Mouse (Mus musculus) mesoderm, embryonic 11.5 days (tissue): Measurements from ENCODE around the gene Camta1.
A peak's percentile ranks its signal among the peaks of the same experiment; 100 is the strongest.

Source experiments
- DNase-seq: peaks from one replicate; pipeline ENCODE4 v3.0.0-alpha.2; 2012; ENCODE audit warnings: low read depth, low spot score

Gene Camta1

DNA sequence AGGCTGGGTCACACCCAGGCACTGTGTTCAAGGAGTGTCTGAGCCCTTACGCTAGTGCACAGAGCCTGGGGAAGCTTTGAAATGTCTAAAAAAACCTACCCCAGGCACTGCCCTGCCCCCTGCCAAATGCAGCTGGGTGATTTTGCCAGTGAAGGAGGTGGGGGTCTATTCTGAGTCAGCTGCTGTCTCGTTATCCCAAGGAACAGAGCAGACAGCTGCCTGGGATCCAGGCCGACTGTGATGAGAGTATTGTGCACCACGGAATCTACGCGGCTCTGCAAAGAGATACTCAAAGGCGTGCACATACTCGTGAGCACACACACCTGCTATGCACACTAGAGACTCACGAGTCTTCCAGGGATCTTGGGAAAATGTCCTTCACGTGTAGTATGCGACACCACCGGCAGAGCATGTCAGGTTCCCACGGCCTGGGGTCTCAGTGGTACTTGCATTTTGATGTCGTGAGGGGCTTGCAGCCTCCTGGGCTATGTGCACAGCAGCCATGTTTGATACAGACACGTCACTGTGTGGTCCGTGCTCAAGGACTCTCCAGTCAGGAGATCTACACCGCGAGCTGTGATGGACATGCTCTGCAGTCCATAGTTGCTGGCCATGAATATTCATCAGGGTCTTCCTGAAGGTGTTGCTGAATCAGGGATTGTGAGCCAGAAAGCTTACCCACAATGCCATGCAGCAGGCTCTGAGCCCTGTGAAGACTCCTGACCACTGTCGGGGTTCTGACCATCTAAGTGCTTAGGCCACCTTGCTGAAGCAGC, 529.4 kb downstream of the Camta1 start:
- no peak for DNase-seq

DNA sequence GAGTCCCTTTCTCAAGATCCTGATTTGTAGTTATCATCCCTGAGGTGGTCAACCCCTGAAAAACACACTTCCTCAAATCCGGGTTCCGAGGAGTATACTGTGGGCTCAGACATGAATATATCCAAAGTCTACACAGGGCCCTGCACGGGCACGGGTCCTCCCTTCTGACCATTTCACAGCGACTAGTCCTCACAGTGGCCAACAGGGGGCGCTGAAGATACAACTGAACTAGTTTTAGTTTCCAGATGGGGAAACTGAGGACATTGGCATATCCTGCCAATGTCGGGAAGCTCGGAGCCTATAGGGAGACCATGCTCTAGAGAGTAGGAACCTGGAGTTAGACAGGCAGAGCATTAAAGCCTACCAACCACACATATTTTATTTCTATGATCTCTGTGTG, 530.7 kb downstream of the Camta1 start:
- DNase-seq: no peak

DNA sequence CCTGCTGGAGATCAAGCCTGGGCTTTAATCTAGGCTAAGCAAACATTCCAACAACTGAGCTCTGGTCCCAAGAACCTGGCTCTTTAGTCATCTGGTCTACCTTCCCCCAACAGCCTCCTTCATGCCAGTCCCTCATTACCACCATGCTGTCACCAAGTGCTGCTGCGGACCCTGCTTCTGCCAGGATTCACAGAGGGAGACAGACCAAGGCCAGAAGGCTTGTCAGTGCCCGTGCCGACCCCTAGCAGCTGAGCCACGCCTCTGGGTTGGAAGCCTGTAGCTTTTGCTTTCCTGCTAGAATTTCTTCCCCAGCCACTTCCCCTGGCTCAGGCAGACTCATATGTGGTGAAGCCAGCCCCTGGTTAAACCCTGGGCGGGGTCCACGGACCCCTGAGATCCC, 533.6 kb downstream of the Camta1 start:
- DNase-seq: no peak

DNA sequence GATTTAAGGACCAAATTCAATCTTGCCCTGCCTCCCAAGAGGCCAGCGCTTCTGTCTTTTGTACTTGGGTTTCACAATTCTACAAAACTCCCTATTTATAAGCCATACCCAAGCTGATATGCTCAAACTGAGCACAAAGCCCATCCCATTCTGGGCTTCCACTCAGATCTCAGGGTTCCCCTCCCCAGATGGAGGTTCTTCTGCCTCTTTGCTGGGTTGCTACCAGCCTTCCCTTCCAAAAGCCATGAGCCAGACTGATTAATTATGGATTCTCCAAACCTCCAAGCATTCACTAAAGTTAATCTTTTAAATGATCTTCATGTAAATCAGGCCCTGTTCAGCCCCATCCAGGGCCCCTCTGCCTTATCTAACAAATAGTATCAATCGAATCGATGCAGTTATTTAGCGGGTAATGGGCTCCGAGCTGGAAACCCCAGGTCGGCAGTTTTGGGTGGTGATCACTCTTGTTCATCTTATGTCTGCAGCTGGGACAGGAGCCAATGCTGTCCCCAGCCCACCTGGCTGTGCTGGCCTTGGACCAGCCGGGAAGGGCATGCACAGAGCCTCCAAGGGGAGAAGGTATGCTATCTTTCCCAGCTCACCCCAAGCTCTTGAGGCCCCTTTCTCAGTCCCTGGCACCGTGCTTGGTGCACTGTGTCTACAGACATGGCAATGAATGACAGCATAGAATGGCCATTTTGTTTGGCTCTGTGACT, 534.5 kb downstream of the Camta1 start:
- no peak for DNase-seq

DNA sequence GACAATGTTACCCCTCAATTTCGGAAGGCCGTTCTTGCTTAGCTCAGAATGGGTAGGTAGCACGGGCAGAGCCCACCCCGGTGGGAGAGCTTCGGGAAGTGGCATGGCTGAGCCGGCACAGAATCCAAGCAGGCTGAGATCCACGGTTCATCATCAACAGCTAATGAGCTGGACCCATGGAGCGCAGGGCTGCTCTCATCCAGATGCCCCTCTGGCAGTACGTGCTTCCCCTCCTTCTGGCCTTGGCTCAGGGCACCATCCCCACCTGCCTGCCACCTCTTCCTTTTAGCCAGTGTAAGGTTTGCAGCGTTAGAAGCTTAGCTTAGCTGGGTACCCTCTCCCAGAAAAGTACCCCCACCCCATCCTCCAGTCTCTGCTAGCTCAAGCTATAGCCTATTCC, 545.2 kb downstream of the Camta1 start:
- DNase-seq: no peak

DNA sequence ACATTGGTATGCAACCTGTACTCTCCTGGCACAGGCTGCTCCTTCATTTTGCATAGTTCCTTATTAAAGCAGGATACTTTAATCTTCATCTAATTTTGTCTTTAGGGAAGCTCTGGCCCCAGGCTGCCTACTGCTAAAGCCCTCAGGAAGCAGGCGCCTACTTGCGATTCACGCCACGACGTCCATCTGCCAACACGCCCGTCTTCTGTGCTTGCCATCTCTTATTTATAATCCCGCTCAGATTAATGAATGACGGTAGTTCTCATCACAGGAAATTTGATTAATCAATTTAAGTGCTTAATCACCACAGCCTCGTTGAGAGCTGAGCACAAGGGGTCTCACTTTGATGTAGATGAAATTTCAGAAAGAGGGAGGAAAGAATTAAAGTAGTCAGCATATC, 546.0 kb downstream of the Camta1 start:
- no peak for DNase-seq

DNA sequence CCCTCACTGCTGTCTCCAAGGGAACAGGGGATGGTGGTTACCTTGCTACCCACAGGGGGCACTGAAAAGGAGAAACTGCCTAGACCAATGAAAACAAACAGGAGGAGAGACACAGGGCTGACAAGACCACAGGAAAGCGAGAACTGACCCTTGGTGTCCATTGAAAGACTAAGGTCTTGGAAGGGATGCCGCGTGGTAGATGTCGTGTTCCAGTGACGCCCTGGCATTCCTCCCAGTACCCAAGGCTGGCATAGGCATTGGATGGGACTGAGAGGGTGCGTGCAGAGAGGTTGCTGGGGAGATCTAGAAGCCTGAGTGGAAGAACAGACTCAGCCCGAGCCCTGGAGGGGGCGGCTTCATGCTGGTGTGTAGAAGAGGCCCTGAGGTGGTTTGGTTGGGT, 550.9 kb downstream of the Camta1 start:
- no peak for DNase-seq

DNA sequence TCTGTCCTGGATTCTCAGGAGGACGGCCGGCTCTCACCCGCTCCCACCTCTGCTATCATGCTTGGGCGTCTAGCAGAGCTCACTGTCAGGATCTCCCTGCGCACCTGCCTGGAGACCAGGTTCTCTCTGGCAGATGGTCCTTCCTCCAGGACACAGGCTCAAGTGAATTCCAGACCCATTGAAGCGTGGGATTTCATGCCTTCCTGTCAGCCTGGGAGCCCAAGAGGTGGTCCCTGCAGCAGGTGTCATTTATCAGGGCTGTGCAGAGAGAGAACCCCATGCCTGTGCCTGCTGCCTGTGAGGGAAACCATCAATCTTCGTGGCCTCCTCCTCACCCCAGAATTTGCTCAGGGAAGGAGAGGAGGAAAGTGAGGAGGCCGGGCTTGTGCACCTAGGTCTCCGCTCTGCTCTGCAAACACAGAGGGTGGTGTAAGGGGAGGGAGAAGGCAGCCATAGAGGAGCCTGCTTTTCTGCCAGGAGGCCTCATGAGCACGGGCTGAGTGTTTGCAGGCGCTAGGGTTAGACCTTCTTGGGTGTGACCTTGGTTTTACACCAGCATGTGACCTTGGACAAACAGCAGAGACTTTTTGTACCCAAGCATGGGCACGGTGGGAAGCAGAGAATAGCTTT, 551.5 kb downstream of the Camta1 start:
- DNase-seq: peak; percentile 60

DNA sequence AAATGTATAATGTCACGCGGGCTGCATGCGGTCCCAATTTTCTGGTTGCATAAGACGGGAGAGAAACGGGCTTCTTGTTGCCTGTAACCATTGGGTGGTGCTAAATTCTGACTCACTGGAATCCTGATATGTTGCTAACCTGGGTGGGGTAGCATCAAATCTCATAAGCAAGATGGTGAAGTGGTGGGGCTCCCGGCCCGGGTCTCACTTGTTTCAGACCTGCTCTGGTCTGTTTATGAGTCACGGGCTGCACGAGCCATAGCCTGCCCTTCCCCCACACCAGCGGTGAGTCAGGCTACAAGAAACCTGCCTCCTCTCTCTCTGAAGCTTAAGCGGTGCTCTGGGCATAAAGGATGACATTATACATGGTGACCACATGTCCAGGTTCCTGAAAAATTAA, 554.8 kb downstream of the Camta1 start:
- no peak for DNase-seq

DNA sequence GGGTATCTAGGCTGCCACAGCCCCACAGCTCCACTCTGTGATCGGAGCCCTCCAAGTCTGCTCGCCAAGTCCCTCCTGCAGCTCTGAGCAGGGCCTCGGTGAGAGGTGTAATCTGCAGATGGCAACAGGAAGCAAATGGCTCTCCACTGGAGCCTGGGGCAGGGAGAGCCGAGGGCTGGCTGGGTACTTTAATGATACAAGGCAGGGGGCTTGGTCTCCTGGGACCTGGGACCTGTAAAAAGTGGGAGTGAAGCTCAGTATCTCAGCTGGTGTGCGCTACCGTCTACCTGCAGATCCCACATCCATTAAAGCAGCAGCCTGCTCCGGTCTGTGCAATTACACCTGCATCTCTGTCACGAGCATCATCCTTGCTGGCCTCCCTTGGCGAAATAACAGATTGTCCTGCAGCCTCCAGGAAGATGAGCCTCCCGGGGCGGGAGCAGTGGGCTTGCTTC, 555.3 kb downstream of the Camta1 start:
- no peak for DNase-seq

DNA sequence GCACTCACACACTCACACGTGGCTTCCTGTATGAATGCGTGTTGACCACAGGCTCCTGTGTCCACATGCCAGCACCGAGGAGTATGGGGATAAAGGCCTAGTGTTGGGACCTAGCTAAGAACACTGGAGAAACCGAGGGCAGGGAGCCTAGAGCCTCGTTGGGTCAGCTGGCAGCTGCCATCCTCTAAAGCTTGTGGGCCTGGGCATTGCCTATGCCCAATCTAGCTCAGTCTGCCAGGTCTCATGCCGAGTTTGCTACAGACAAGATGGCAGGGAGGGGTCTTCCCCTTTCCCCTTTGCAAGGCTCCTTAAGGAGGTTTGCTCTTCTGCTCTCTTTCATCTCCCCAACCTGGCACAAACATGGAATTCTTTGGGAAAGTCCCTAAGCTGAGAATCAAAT, 555.9 kb downstream of the Camta1 start:
- no peak for DNase-seq

DNA sequence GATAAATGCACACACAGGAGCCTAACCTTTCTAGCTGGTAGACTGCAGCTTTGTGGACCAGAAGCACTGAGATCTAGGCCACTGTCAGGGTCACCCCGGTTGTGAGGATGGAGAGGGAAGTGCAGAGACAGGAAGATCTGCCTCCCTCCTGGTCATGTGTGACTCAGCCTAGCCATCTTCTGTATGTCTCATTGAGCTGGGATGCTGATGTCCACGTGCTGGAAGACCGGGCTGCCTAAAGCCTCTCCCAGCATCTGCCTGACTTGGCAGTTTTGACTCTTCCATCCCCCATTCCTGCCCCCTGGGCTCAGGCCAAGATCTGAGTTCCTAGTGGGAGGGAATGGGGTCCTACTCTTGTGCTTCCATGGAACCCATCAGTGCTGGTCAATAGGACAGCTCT, 557.7 kb downstream of the Camta1 start:
- no peak for DNase-seq

DNA sequence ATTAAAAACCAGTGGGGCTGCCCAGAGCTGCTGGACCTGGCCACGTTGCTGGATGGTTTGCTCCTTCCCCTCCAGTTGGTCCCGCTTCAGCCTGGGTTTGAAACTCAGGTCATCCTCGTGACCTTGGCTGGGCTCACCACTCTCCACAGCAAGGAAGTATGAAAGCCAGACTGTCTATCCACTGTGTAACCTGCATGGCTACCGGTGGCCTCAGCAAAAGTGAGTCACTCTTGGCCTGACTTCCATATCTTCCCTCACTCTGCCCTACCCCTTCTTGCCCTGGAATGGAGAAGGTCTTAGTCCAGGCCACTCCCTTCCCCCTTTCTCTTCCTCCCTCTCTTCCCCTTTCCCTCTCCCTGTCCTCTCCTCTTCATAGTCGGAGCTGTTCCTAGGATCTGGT, 558.2 kb downstream of the Camta1 start:
- no peak for DNase-seq

DNA sequence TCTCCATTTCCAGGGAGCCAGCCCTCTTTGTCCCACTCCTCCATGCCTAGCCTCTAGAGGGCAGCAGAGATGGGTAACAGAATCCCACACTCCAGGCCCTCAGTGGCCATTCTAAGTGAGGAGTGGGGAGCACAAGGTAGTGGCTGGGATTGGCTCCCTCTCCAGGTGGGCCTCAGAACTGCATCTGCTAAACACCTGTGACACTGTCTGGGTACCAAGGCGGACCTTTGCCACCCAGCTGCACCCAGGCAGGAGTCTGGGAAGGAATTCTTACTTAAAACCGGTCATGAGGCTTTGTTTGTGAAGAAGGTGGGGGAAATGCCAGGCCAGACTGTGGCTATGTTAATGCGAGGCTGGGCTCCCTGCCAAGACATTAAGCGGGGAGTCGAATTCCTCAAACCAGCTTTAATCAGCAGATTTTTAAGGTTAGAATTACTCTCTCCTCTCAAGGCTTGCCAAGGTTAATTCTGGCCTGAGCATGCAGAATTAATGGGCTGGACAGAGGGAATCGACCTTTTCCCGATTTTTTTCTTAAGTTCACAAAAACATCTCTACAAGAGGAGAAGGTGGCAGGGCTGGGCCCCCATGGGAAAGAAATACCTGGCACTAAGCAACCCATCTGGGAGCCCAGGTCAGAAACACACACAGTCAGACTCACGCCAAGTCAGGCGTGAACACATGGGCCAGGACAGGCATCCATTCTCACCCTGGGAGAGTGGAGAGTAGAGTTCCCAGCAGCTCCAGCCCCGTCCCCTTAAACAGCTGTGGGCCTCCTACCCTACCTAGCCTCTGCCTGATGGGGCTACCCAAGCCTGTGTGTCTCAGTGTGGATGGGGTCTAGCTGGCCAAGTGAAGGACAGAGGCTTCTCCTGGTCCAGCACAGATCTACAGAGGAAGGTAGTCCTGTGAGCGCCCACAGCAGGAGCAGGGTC, 559.2 kb downstream of the Camta1 start:
- peak; percentile 70 for DNase-seq

DNA sequence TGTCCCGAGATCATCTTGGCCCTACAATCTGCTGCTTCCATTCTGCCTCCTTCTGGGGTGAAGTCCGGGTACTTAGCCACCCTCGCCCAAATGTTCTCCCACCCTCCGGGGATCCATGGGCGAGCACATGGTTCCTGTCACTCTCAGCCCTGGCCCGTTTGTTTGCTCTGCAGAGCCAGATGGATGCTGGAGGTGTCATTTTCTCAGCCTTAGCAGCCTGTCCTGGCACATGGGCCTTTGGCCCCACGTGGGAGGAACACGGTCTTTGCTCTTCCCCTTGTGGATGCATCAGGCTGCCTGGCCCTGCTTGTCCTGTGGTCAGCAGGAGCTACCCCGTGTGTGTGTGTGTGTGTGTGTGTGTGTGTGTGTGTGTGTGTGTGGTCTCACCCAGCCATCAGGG, 560.3 kb downstream of the Camta1 start:
- no peak for DNase-seq

DNA sequence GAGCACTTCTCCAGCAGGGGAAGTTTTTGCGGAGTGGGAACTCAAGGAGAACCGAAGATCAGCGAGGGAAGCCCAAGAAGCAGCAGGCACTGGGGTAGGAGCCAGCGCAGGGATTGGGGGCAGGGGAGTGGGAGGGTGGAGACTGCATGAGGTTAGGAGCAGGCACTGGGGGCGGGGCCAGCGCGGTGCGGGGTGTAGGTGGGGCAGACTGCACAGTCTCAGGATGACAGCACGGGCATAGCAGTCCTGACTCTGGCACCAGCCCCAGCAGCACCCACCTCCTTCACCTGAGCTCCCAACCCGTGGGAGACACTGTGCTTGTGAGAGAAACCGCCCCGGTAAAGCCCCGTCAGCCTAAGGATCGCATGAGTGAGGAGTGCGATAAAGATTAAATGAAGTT, 561.0 kb downstream of the Camta1 start:
- no peak for DNase-seq

DNA sequence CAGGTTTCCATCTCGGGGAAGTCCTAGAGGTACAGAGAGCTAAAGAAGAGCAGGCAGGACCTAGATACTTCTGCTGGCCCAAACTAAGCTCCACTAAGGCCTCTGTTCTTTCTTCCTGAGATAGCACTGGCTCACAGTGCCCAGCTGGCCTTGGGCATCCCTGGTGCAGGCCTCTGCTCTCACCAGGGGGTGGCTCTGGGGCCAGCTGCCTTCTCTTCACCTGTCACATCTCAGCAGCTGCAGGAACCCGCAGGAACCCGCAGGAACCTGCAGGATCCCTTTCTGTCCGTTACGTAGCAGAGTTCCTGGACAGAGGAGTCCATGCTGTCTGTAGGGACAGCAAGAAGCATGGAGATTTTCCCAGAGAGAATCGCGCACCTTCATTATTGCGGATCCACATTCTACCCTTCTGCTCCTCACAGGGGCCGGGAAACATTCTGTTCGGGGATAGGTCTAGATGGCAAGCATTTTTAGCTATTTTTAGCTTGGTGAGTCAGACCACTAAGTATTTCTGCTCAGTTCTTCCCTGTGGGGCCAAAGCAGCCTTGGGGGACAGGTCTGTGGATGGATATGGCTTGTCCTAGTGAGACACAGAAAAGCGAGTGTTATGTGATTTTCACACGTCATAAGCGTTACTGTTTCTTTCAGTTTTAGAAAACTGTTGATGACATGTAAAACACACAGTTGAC, 566.0 kb downstream of the Camta1 start:
- DNase-seq: no peak

DNA sequence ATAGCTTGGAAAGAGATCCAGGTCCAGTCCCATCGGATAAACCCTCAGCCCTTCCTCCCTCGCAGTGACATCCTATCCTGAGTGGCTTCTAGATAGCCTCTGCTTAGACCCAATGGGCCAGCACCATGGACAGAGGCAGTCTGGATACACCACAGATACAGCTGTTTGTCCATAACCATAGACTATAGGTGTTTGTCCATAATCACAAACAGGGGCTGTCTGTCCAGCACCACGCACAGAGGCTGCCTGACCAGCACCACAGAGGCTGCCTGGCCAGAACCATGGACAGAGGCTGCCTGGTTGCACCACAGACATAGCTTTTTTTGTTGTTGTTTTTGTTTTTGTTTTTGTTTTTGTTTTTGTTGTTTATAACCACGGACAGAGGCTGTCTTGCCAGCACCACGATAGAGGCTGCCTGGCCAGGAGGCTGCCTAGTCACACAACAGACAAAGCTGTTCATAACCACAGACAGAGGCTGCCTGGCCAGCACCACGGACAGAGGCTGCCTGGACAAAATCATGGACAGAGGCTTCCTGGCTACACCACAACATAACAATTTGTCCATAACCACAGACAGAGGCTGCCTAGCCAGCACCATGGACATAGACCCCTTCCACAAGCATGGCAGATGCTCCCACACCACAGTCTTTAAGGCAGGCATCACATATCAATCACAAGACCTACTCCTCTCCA, 572.6 kb downstream of the Camta1 start:
- DNase-seq: peak; percentile 67

DNA sequence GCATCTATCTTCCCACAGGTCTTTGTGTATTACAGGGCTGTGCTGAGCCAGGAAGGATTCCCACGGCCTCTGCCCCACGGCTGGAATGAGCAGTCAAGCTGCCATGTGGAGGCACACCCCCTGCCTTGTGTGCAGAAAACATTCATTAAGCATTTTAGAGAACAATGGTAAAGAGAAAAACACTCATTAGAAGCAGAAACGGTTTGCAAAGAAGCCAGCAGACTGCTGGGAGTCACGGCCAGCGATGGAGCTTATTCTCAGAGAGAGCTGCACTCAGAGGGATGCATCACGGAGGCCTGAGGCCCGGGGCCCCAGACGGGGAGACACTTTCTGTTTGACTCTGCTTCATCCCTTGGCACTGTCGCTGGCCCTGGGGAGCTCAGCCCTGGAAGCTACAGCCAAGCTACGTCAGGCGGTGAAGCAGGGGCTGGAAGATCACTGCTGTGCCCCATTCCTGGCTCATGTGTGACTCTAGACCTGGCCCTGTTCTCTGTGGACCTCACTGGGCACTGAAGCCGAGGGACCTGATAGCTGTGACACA, 575.7 kb downstream of the Camta1 start:
- no peak for DNase-seq

DNA sequence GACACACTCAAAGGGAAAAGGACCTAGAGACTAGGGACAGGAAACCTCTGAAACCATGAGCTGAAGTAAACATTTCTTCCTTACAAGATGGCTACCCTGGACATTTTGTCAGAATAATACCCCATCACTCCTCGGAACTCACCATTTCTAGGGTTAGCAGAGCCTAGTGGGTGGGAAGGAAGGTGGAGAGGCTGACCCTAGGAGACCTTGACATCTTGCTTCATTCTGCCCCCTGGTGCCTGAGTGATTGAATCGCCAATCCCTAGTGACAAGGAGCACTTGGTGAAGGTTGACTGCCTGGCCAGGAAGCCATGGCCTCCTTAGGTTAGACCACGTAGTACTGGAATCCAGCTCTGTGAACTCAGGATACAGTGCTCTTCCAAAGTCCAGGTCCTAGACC, 576.2 kb downstream of the Camta1 start:
- peak; percentile 48 for DNase-seq
